Mouse (Mus musculus) lung, embryonic 14.5 days (tissue): Measurements from ENCODE around the gene Fam110a. TPM values are rescaled to one million over a fixed set of nuclear protein-coding genes. Genes with fewer than 3 reads are reported as not detected.

Source experiments
- ATAC-seq: fragments of 200-750 bp; cut with Nextera tagmentation; 2 replicates; pipeline ENCODE4 v1.8.0; 2017; ENCODE audit warnings: mild to moderate bottlenecking, moderate TSS enrichment, moderate library complexity; ENCODE audit not compliant: insufficient read depth
- DNase-seq: peaks from one replicate; pipeline ENCODE4 v3.0.0-alpha.2; 2015
- H3K27ac ChIP-seq: fragments of 300-500 bp; sonication (generic); 2 replicates; pipeline ENCODE4 v1.5.1; 2014; ENCODE audit warnings: low read depth, mild to moderate bottlenecking, moderate library complexity
- H3K27me3 ChIP-seq: fragments of 300-500 bp; sonication (generic); 2 replicates; pipeline ENCODE4 v1.6.1; 2014; ENCODE audit warnings: low read length, control low read depth; ENCODE audit not compliant: insufficient read depth
- H3K36me3 ChIP-seq: fragments of 300-500 bp; sonication (generic); 2 replicates; pipeline ENCODE4 v1.6.1; 2014; ENCODE audit warnings: control low read depth; ENCODE audit not compliant: insufficient read depth
- H3K4me1 ChIP-seq: fragments of 300-500 bp; sonication (generic); 2 replicates; pipeline ENCODE4 v1.6.1; 2014; ENCODE audit warnings: antibody characterized with exemption, control low read depth; ENCODE audit not compliant: insufficient read depth
- H3K4me2 ChIP-seq: fragments of 300-500 bp; sonication (generic); 2 replicates; pipeline ENCODE4 v1.6.1; 2014; ENCODE audit warnings: mild to moderate bottlenecking
- H3K4me3 ChIP-seq: fragments of 300-500 bp; sonication (generic); 2 replicates; pipeline ENCODE4 v1.5.1; 2014; ENCODE audit warnings: low read depth, low read length
- H3K9ac ChIP-seq: fragments of 300-500 bp; sonication (generic); 2 replicates; pipeline ENCODE4 v1.6.1; 2014
- H3K9me3 ChIP-seq: fragments of 300-500 bp; sonication (generic); 2 replicates; pipeline ENCODE4 v1.6.1; 2016; ENCODE audit warnings: low read depth, low read length, control low read depth
- CTCF ChIP-seq: IDR thresholded peaks from 2 replicates; pipeline ENCODE4 v1.5.1; 2016; ENCODE audit warnings: antibody characterized with exemption, low read depth
- WGBS: fragments of 180-500 bp; shearing (Covaris S2); extraction: QIAGEN DNeasy Blood & Tissue Kit; methylation state at CpG from one replicate; pipeline ENCODE4 v1.1.7; 2014; 5-methylcytosine and 5-hydroxymethylcytosine counted together
- polyA plus RNA-seq: library from polyadenylated mRNA; unstranded; fragments of >200 nt; fragmentation: Nextera tagmentation; extraction: Ambion mirVana; gene quantifications from 2 replicates; pipeline ENCODE4 v1.2.1, GENCODE M21; 2014

Fam110a gene
- polyA plus RNA-seq, 1 experiment from 2014 or later = 29.3 TPM

- TF ChIP-seq CTCF = no peak
- H3K36me3 ChIP-seq = no peaks in the 10 kb centered on the region
- H3K4me1 ChIP-seq = no peaks in the 10 kb centered on the region
- H3K9ac ChIP-seq = no peak overlapping the region
- H3K9me3 ChIP-seq = no peaks in the 10 kb centered on the region
- no peak for DNase-seq
- no peaks in the 10 kb centered on the region for H3K27me3 ChIP-seq
- no peak overlapping the region for H3K27ac ChIP-seq
- 87% methylated on average over 2 of the region's 2 CpGs for WGBS
- H3K4me3 ChIP-seq = no peak overlapping the region
- ATAC-seq = no peak
- H3K4me2 ChIP-seq = no peak overlapping the region
Measured at GRCm38 (mm10) chr2:151947617-151948016, 32.4 kb downstream of the Fam110a start.

- WGBS = 39% methylated on average over 2 of the region's 2 CpGs
Measured at GRCm38 (mm10) chr2:151944106-151944505, 35.9 kb downstream of the Fam110a start.

GRCm38 (mm10) chr2:151941269-151941668 lies 38.8 kb downstream of the Fam110a start:
- ATAC-seq (0 out of 2 replicates have a peak, but pooled peaks have one; percentile 18), DNase-seq (peak; percentile 40)
- no peak overlapping the region for H3K9ac ChIP-seq
- H3K27me3 ChIP-seq = no peaks in the 10 kb centered on the region
- no peak overlapping the region for H3K4me2 ChIP-seq
- no peaks in the 10 kb centered on the region for H3K9me3 ChIP-seq
- peaks cover 11% of the 10 kb centered on the region; the same call in 1 of the 2 replicates for H3K4me1 ChIP-seq
- WGBS = 24% methylated on average over 2 of the region's 2 CpGs
- H3K27ac ChIP-seq = no peak overlapping the region
- H3K4me3 ChIP-seq = no peak overlapping the region
- peak; percentile 58 for TF ChIP-seq CTCF
- H3K36me3 ChIP-seq = no peaks in the 10 kb centered on the region

More at GRCm38 (mm10) chr2:151944106-151944505, 35.9 kb downstream of the Fam110a start:
- no peaks in the 10 kb centered on the region for H3K9me3 ChIP-seq
- no peak overlapping the region for H3K9ac ChIP-seq
- no peak overlapping the region for H3K4me3 ChIP-seq
- H3K4me2 ChIP-seq = no peak overlapping the region
- no peak overlapping the region for H3K27ac ChIP-seq
- no peak for ATAC-seq
- H3K4me1 ChIP-seq = no peaks in the 10 kb centered on the region
- no peak for DNase-seq
- no peak for TF ChIP-seq CTCF
- H3K27me3 ChIP-seq = no peaks in the 10 kb centered on the region
- no peaks in the 10 kb centered on the region for H3K36me3 ChIP-seq

GRCm38 (mm10) chr2:151939651-151940420 lies 40.2 kb downstream of the Fam110a start:
- 67% methylated on average over 5 of the region's 5 CpGs for WGBS
- H3K4me2 ChIP-seq = no peak overlapping the region
- no peak for TF ChIP-seq CTCF

GRCm38 (mm10) chr2:151938780-151939200 lies 41.2 kb downstream of the Fam110a start:
- H3K27ac ChIP-seq = no peak overlapping the region
- DNase-seq (peak; percentile 75), ATAC-seq (peak; percentile 85)
- H3K4me3 ChIP-seq = no peak overlapping the region
- no peaks in the 10 kb centered on the region for H3K27me3 ChIP-seq
- no peak overlapping the region for H3K9ac ChIP-seq
- H3K9me3 ChIP-seq = no peaks in the 10 kb centered on the region
- no peak overlapping the region for H3K4me2 ChIP-seq
- 35% methylated on average over 11 of the region's 11 CpGs for WGBS
- no peak for TF ChIP-seq CTCF
- peaks cover 11% of the 10 kb centered on the region; the same call in 1 of the 2 replicates for H3K4me1 ChIP-seq
- H3K36me3 ChIP-seq = no peaks in the 10 kb centered on the region

More at GRCm38 (mm10) chr2:151939651-151940420, 40.2 kb downstream of the Fam110a start:
- no peak for DNase-seq
- no peak overlapping the region for H3K4me3 ChIP-seq
- H3K27ac ChIP-seq = no peak overlapping the region
- no peaks in the 10 kb centered on the region for H3K27me3 ChIP-seq
- no peak overlapping the region for H3K9ac ChIP-seq
- ATAC-seq = no peak
- no peaks in the 10 kb centered on the region for H3K36me3 ChIP-seq
- H3K9me3 ChIP-seq = no peaks in the 10 kb centered on the region
- H3K4me1 ChIP-seq = peaks cover 11% of the 10 kb centered on the region; the same call in 1 of the 2 replicates

- H3K27ac ChIP-seq = no peak overlapping the region
- H3K4me1 ChIP-seq = peaks cover 11% of the 10 kb centered on the region; the same call in 1 of the 2 replicates
- no peak for TF ChIP-seq CTCF
- no peaks in the 10 kb centered on the region for H3K9me3 ChIP-seq
- H3K9ac ChIP-seq = no peak overlapping the region
- no peak overlapping the region for H3K4me2 ChIP-seq
- ATAC-seq (no peak), DNase-seq (peak; percentile 72)
- no peaks in the 10 kb centered on the region for H3K27me3 ChIP-seq
- WGBS = 47% methylated on average over 3 of the region's 3 CpGs
- H3K36me3 ChIP-seq = no peaks in the 10 kb centered on the region
- H3K4me3 ChIP-seq = no peak overlapping the region
Measured at GRCm38 (mm10) chr2:151937893-151938292, 42.1 kb downstream of the Fam110a start.

GRCm38 (mm10) chr2:151930389-151931074 lies 49.5 kb downstream of the Fam110a start:
- Histone ChIP-seq H3K36me3 (no peaks in the 10 kb centered on the region), H3K4me2 (no peak overlapping the region), H3K27ac (no peak overlapping the region), H3K4me3 (no peak overlapping the region), H3K9ac (no peak overlapping the region), H3K27me3 (no peaks in the 10 kb centered on the region), H3K9me3 (no peaks in the 10 kb centered on the region), H3K4me1 (no peaks in the 10 kb centered on the region)
- ATAC-seq = peak; percentile 77; the same call in 1 of the 2 replicates
- peak; percentile 92 for TF ChIP-seq CTCF
- DNase-seq = peak; percentile 87
- 28% methylated on average over 7 of the region's 7 CpGs for WGBS
